Mouse (Mus musculus) kidney, embryonic 14.5 days (tissue): Measurements from ENCODE around the gene Fam126a. TPM values are rescaled to one million over a fixed set of nuclear protein-coding genes. Genes with fewer than 3 reads are reported as not detected.

ENCODE experiments used
- ATAC-seq: fragments of 200-750 bp; cut with Nextera tagmentation; 2 replicates; pipeline ENCODE4 v1.8.0; 2017; ENCODE audit warnings: moderate number of reproducible peaks, mild to moderate bottlenecking, moderate TSS enrichment, moderate library complexity; ENCODE audit not compliant: low FRiP score, low TSS enrichment
- H3K27ac ChIP-seq: fragments of 300-500 bp; sonication (generic); 2 replicates; pipeline ENCODE4 v1.5.1; 2014; ENCODE audit warnings: low read depth, mild to moderate bottlenecking, low read length, moderate library complexity, mixed read lengths
- H3K27me3 ChIP-seq: fragments of 300-500 bp; sonication (generic); 2 replicates; pipeline ENCODE4 v1.6.1; 2014; ENCODE audit warnings: mild to moderate bottlenecking, low read length; ENCODE audit not compliant: control insufficient read depth, insufficient read depth
- H3K36me3 ChIP-seq: fragments of 300-500 bp; sonication (generic); 2 replicates; pipeline ENCODE4 v1.6.1; 2014; ENCODE audit warnings: low read length, mixed read lengths; ENCODE audit not compliant: control insufficient read depth, insufficient read depth
- H3K4me1 ChIP-seq: fragments of 300-500 bp; sonication (generic); 2 replicates; pipeline ENCODE4 v1.6.1; 2014; ENCODE audit warnings: low read length, mixed read lengths; ENCODE audit not compliant: control insufficient read depth, insufficient read depth
- H3K4me2 ChIP-seq: fragments of 300-500 bp; sonication (generic); replicated peaks from 2 replicates; pipeline ENCODE4 v1.6.1; 2014; ENCODE audit warnings: low read depth, mild to moderate bottlenecking, low read length
- H3K4me3 ChIP-seq: fragments of 300-500 bp; sonication (generic); 2 replicates; pipeline ENCODE4 v1.5.1; 2014; ENCODE audit warnings: mild to moderate bottlenecking, low read length
- H3K9ac ChIP-seq: fragments of 300-500 bp; sonication (generic); 2 replicates; pipeline ENCODE4 v1.6.1; 2014; ENCODE audit warnings: low read depth, mild to moderate bottlenecking, low read length, moderate library complexity
- H3K9me3 ChIP-seq: fragments of 300-500 bp; sonication (generic); 2 replicates; pipeline ENCODE4 v1.6.1; 2016; ENCODE audit warnings: low read length; ENCODE audit not compliant: control insufficient read depth
- whole genome bisulfite sequencing: fragments of 180-500 bp; shearing (Covaris S2); extraction: QIAGEN DNeasy Blood & Tissue Kit; methylation state at CpG from one replicate; pipeline ENCODE4 v1.1.7; 2014; 5-methylcytosine and 5-hydroxymethylcytosine counted together
- polyA plus RNA-seq: library from polyadenylated mRNA; unstranded; fragments of >200 nt; fragmentation: Nextera tagmentation; extraction: Ambion mirVana; gene quantifications from 2 replicates; pipeline ENCODE4 v1.2.1, GENCODE M21; 2014

Fam126a gene
- polyA plus RNA-seq, 1 experiment from 2014 or later = 26.8 TPM

GRCm38 (mm10) chr5:24045998-24046631, 15.6 kb upstream of the Fam126a start:
- H3K9me3 ChIP-seq = no peaks in the 10 kb centered on the region
- no peak for ATAC-seq
- H3K4me2 ChIP-seq = no peak overlapping the region
- no peak overlapping the region for H3K9ac ChIP-seq
- no peak overlapping the region for H3K27ac ChIP-seq
- 71% methylated on average over 4 of the region's 4 CpGs for WGBS
- H3K36me3 ChIP-seq = no peaks in the 10 kb centered on the region
- H3K4me3 ChIP-seq = no peak overlapping the region
- H3K4me1 ChIP-seq = no peaks in the 10 kb centered on the region
- H3K27me3 ChIP-seq = no peaks in the 10 kb centered on the region

- no peak overlapping the region for H3K9ac ChIP-seq
- no peaks in the 10 kb centered on the region for H3K36me3 ChIP-seq
- H3K4me3 ChIP-seq = no peak overlapping the region
- 12% methylated on average over 1 of the region's 1 CpGs for WGBS
- H3K27me3 ChIP-seq = no peaks in the 10 kb centered on the region
- no peak for ATAC-seq
- no peak overlapping the region for H3K4me2 ChIP-seq
- H3K9me3 ChIP-seq = no peaks in the 10 kb centered on the region
- no peak overlapping the region for H3K27ac ChIP-seq
- no peaks in the 10 kb centered on the region for H3K4me1 ChIP-seq
Observed at GRCm38 (mm10) chr5:24044387-24044786, 13.9 kb upstream of the Fam126a start.

GRCm38 (mm10) chr5:24043367-24043766, 12.9 kb upstream of the Fam126a start:
- no peak overlapping the region for H3K9ac ChIP-seq
- H3K4me3 ChIP-seq = no peak overlapping the region
- no peak for ATAC-seq
- no peaks in the 10 kb centered on the region for H3K36me3 ChIP-seq
- no peaks in the 10 kb centered on the region for H3K9me3 ChIP-seq
- no peaks in the 10 kb centered on the region for H3K27me3 ChIP-seq
- WGBS = 80% methylated on average over 2 of the region's 2 CpGs
- no peak overlapping the region for H3K4me2 ChIP-seq
- H3K27ac ChIP-seq = no peak overlapping the region
- H3K4me1 ChIP-seq = 0 out of 2 replicates have a peak, but pooled peaks cover 3% of the 10 kb centered on the region

- H3K36me3 ChIP-seq = no peaks in the 10 kb centered on the region
- no peak overlapping the region for H3K9ac ChIP-seq
- no peak overlapping the region for H3K27ac ChIP-seq
- ATAC-seq = no peak
- no peaks in the 10 kb centered on the region for H3K9me3 ChIP-seq
- 88% methylated on average over 4 of the region's 4 CpGs for WGBS
- no peak overlapping the region for H3K4me3 ChIP-seq
- no peak overlapping the region for H3K4me2 ChIP-seq
- H3K4me1 ChIP-seq = 0 out of 2 replicates have a peak, but pooled peaks cover 3% of the 10 kb centered on the region
- H3K27me3 ChIP-seq = no peaks in the 10 kb centered on the region
Observed at GRCm38 (mm10) chr5:24041341-24041852, 10.9 kb upstream of the Fam126a start.

GRCm38 (mm10) chr5:24040601-24041000, 10.1 kb upstream of the Fam126a start:
- Histone ChIP-seq H3K27me3 (no peaks in the 10 kb centered on the region), H3K4me1 (0 out of 2 replicates have a peak, but pooled peaks cover 3% of the 10 kb centered on the region), H3K36me3 (no peaks in the 10 kb centered on the region), H3K9ac (no peak overlapping the region), H3K9me3 (no peaks in the 10 kb centered on the region), H3K4me3 (no peak overlapping the region), H3K27ac (no peak overlapping the region), H3K4me2 (no peak overlapping the region)
- ATAC-seq = no peak

GRCm38 (mm10) chr5:24039423-24039822, 8.9 kb upstream of the Fam126a start:
- no peak overlapping the region for H3K9ac ChIP-seq
- ATAC-seq = no peak
- H3K9me3 ChIP-seq = no peaks in the 10 kb centered on the region
- H3K4me3 ChIP-seq = no peak overlapping the region
- 0 out of 2 replicates have a peak, but pooled peaks cover 3% of the 10 kb centered on the region for H3K4me1 ChIP-seq
- no peaks in the 10 kb centered on the region for H3K27me3 ChIP-seq
- no peak overlapping the region for H3K27ac ChIP-seq
- no peak overlapping the region for H3K4me2 ChIP-seq
- WGBS = 85% methylated on average over 5 of the region's 5 CpGs
- H3K36me3 ChIP-seq = no peaks in the 10 kb centered on the region

GRCm38 (mm10) chr5:24038819-24039218, 8.3 kb upstream of the Fam126a start:
- no peak overlapping the region for H3K4me3 ChIP-seq
- no peak overlapping the region for H3K9ac ChIP-seq
- 37% methylated on average over 5 of the region's 5 CpGs for WGBS
- no peaks in the 10 kb centered on the region for H3K36me3 ChIP-seq
- H3K4me2 ChIP-seq = no peak overlapping the region
- no peak overlapping the region for H3K27ac ChIP-seq
- H3K27me3 ChIP-seq = no peaks in the 10 kb centered on the region
- H3K9me3 ChIP-seq = no peaks in the 10 kb centered on the region
- ATAC-seq = no peak
- 0 out of 2 replicates have a peak, but pooled peaks cover 3% of the 10 kb centered on the region for H3K4me1 ChIP-seq

GRCm38 (mm10) chr5:24038190-24038589, 7.7 kb upstream of the Fam126a start:
- no peak overlapping the region for H3K9ac ChIP-seq
- H3K4me3 ChIP-seq = no peak overlapping the region
- no peaks in the 10 kb centered on the region for H3K27me3 ChIP-seq
- H3K36me3 ChIP-seq = no peaks in the 10 kb centered on the region
- no peak overlapping the region for H3K27ac ChIP-seq
- no peak for ATAC-seq
- H3K4me1 ChIP-seq = 0 out of 2 replicates have a peak, but pooled peaks cover 3% of the 10 kb centered on the region
- 91% methylated on average over 2 of the region's 2 CpGs for WGBS
- no peaks in the 10 kb centered on the region for H3K9me3 ChIP-seq
- no peak overlapping the region for H3K4me2 ChIP-seq

- H3K4me3 ChIP-seq = no peak overlapping the region
- H3K36me3 ChIP-seq = no peaks in the 10 kb centered on the region
- H3K4me2 ChIP-seq = no peak overlapping the region
- no peak for ATAC-seq
- no peaks in the 10 kb centered on the region for H3K27me3 ChIP-seq
- no peak overlapping the region for H3K9ac ChIP-seq
- WGBS = 87% methylated on average over 6 of the region's 6 CpGs
- no peak overlapping the region for H3K27ac ChIP-seq
- no peaks in the 10 kb centered on the region for H3K9me3 ChIP-seq
- 0 out of 2 replicates have a peak, but pooled peaks cover 3% of the 10 kb centered on the region for H3K4me1 ChIP-seq
Observed at GRCm38 (mm10) chr5:24036731-24037130, 6.2 kb upstream of the Fam126a start.
